Mouse (Mus musculus) stomach, adult 2 months (tissue): ENCODE results near the gene Gpatch4. TPM values are rescaled to one million over a fixed set of nuclear protein-coding genes. Genes with fewer than 3 reads are reported as not detected.

ENCODE experiments used
- polyA plus RNA-seq: library from polyadenylated mRNA; depleted of rRNA; stranded (reverse); fragments of >200 nt; gene quantifications from 2 replicates; pipeline ENCODE4 v1.2.3, GENCODE M21; 2012; rRNA removed

Gene Gpatch4
- 1.7 and 2.1 TPM in 2 replicates for polyA plus RNA-seq

DNA sequence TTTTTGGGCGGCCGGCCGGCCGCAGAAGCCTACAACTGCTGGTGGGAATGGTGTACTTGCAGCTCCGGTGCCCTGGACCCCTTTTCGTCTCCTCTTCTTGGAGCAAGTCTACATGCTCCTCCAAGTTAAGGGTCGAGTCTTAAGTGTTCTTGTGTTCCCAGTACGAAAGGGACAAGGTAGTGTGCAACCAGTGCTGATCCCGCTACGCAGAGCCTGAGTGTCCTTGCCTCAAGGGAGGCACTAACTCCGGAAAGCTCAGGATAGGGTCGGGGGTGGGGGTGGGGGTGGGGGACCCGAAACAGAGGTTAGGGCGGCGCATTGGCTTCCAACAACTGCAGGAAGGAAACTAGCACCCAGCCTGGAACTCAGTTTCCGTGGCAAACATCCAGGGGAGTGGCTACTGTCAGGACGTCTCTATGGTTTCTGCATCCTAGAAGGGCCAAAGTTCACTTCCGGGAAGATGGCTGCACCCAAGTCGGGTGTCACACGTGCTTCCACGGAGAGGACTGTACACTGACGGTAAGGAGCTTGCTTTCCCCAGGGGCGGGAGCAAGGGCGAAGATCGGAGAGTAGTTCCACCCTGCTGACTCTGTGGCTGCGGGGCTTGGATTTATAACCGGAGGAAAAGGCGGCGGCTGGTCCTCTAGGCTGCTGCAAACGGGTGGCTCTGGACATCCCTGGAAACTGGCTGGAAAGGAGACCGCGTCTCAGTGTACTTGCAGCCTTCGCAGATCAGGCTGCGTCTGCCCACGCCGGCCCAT lies at the start of gene Gpatch4:
Gpatch4 (plus strand) TSS at position 448 of the 761 bp plus-strand sequence.

DNA sequence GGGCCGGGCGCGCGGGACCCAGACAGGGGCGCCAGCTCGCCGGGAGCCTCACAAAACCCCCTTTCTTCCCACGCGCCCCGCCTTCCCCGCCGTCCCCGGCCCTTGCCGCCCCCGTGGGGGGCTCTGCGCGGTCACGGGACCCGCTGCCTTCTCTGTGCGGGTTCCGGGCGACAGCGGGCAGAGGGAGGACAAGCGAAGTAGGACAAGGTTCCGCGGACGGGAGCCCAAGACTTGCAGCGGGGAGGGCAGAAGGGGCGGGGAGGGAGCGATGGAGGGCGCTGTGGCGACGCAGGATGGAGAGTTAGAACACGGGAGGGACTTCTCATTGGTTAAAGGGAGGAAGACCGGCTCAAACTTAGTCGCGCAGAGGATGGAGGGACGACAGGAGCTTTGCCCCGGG lies 42.7 kb upstream of the Gpatch4 start, which contains the start of gene Bcan:
Bcan (minus strand) TSS at position 50 of the 400 bp plus-strand sequence.

DNA sequence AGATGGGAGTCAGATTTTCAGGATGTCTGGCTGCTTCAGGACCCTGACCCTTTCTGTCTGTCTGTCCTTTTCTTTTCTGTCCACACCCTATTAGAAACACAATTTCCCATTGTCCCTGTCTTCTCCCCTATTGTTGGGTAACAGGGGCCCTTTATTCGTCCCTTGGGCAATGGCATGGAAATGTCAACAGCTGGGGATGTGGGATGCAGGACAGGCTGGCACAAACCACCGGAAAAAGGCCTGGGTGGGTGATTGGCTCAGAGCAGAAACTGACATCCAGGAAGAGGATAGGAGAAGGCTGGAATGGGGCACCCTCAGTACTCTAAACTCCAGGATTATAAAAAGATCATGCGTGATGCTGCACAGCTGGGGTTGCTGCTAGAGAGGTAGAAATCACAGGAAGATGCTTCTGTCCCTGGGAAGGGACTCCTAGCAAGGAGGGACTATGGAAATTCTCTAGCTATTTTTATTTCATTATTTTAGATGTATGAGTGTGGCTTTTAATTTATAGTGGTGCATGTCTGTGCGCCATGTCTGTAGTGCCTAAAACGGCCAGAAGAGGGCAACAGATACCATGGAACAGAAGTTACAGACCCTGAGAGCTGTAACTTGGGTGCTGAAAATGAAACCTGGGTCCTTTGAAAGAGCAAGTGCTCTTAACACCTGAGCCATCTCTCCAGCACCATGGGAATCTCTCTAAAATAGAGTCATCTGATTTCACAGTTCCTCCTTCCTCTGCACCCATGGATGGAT lies 15.3 kb upstream of the Gpatch4 start, which contains the start of gene Hapln2:
Hapln2 (minus strand) TSS at position 150 of the 753 bp plus-strand sequence.

DNA sequence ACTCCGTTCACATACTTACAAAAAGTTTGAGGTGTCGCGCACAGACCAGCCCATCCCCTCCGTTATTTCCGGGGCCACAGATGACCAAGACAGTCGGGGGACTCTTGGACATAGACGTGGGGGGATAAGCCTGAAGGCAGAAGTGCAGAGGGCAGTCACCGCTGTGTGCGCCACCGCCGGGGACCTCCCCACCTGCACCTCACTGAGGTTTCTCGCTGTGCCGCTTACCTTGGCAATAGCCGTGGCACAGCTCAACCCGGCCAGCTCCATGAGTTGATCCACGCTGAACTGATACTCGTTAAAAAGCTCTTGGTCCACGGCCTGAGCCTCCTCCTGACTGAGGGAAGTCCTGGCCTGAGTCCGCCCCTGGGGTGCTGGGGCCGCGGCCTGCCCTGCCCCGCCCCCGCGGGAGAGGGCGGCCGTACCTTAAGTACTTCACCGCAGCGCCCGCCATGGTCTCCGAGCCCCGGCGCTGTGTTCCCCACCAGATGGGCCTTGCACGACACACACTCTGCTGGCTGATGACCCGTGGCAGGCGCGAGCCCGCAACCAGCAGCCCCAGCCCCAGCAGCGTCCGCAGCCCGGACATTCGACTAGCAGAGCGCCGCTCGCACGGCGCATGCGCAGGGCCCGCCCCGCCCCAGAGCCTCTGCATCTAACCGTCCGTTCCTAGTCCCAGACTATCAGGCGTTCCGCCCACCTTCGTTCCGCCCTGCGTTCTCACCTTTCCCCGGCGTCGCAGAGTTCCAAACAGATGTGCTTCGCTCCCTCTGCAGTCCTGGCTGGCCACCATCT lies 15.2 kb downstream of the Gpatch4 start, which contains the start of gene Naxe:
Naxe (minus strand) TSS at position 594 of the 795 bp plus-strand sequence.

DNA sequence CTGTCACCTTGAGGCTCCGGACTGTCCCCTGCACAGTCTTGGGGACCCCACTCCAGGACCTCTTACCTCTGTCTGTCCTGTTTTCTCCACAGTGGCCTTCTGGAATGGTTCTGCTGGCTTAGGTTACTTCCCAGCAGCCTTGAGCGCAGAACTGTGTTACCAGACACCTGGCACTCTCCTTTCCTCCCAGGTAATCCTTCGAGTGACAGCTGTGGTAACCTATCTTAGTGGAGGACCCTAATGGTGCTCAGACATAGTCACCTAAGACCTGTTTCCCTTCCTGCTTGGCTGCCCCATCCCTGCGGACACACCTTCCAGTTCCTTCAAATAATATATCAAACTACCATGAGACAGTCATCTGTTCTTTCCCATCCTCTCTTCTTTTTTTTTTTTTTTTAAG lies 35.3 kb downstream of the Gpatch4 start, which contains the start of gene Ttc24:
Ttc24 (minus strand) TSS at position 101 of the 400 bp plus-strand sequence.

DNA sequence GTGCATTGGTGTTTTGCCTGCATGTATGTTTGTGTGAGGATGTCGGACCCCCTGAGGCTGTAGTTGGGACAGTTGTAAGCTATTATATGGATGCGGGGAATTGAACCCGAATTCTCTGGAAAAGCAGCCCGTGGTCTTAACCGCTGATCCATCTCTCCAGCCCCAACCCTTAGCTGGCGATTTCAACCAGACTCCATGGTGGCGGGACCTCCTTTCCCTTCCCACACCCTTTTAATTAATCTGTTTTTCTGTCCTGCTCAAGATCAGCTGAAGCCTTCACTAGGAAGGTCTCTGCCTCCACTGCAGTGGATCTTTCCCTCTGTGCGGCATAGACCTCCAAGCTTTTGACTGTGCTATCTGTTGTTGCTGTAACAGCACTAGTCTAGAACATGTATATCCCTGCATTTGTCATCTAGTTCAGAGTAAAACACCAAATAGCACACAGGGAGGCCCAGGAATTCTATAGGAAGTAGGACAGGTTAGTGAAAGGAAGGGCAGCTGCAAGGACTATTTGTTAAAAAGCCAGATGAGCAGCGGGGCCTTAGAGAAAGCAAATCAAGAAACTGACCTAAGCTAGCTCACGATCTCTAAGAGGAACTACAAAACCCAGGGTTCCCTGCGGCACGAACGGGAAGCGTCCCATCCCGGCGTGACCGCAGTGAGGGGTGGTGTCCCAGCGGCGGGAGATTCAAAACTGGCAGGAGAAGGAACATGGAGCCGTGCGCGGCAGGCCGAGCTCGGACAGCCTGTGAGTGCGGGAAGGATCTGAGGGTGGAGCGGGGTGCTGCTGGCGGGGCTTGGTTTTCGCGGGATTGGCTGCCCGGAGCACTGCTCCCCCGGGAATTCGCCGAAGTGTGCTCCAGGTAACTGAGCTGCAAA lies 38.7 kb downstream of the Gpatch4 start, which contains the start of gene Iqgap3:
Iqgap3 (plus strand) TSS at position 627 of the 879 bp plus-strand sequence.

Other genes starting within 250 kb of the Gpatch4 start
- 0.17 and 0.20 TPM in 2 replicates for gene Ntrk1, start 247.9 kb upstream of the Gpatch4 start, polyA plus RNA-seq
- gene Insrr, start 246.2 kb upstream of the Gpatch4 start, polyA plus RNA-seq, result 1.6 and 2.7 TPM in 2 replicates
- gene Pear1, start 218.8 kb upstream of the Gpatch4 start, polyA plus RNA-seq, result 11.8 and 12.6 TPM in 2 replicates
- gene Sh2d2a, start 196.4 kb upstream of the Gpatch4 start, polyA plus RNA-seq, result 0.16 and 0.45 TPM in 2 replicates
- 12.5 and 13.3 TPM in 2 replicates for gene Prcc, start 157.5 kb upstream of the Gpatch4 start, polyA plus RNA-seq
- 28.9 and 30.2 TPM in 2 replicates for gene Hdgf, start 136.8 kb upstream of the Gpatch4 start, polyA plus RNA-seq
- 9.8 and 10.8 TPM in 2 replicates for gene Mrpl24, start 123.6 kb upstream of the Gpatch4 start, polyA plus RNA-seq
- 4.0 and 4.7 TPM in 2 replicates for gene Isg20l2, start 112.8 kb upstream of the Gpatch4 start, polyA plus RNA-seq
- gene Rrnad1, start 112.4 kb upstream of the Gpatch4 start, polyA plus RNA-seq, result 11.2 and 19.0 TPM in 2 replicates
- gene Crabp2, start 94.4 kb upstream of the Gpatch4 start, polyA plus RNA-seq, result 9.3 and 9.4 TPM in 2 replicates
- gene Nes, start 72.0 kb upstream of the Gpatch4 start, polyA plus RNA-seq, result 1.2 and 1.7 TPM in 2 replicates
- 0.26 and 0.44 TPM in 2 replicates for gene Bcan, start 42.9 kb upstream of the Gpatch4 start, polyA plus RNA-seq
- gene Hapln2, start 15.5 kb upstream of the Gpatch4 start, polyA plus RNA-seq, result not detected in 2 replicates
- gene Naxe, start 15.4 kb downstream of the Gpatch4 start, polyA plus RNA-seq, result 37.1 and 38.2 TPM in 2 replicates
- gene Ttc24, start 35.2 kb downstream of the Gpatch4 start, polyA plus RNA-seq, result not detected in 2 replicates
- 4.7 and 5.7 TPM in 2 replicates for gene Iqgap3, start 38.9 kb downstream of the Gpatch4 start, polyA plus RNA-seq
- gene Mef2d, start 99.3 kb downstream of the Gpatch4 start, polyA plus RNA-seq, result 50.8 and 55.8 TPM in 2 replicates
- gene Rhbg, start 211.6 kb downstream of the Gpatch4 start, polyA plus RNA-seq, result 7.9 and 9.9 TPM in 2 replicates
- not detected in 2 replicates for gene Gm38392, start 244.1 kb downstream of the Gpatch4 start, polyA plus RNA-seq